Mouse (Mus musculus): ENCODE data around the gene Klhl24. TPM values are rescaled to one million over a fixed set of nuclear protein-coding genes. Genes with fewer than 3 reads are reported as not detected.

Gene Klhl24
- polyA plus RNA-seq, 1 experiment: 2.0 TPM

DNA sequence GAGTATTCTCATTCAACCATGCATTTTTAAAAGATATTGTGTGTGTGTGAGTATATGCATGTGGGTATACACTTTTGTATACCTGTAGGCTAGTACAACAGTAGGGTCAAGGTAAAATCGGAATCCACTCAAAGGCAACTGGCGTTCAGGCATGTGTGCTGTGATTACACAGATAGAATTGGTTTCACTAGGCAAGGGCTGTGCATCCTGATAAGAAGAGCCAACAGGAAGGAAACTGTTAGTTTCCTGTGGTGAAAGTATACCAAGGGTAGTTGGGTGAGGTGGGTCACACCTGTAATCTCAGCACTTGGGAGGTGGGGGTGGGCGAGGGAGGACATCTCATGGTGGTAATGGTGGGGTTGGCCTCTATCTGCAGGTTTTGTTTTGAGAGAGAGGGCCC is 47.2 kb downstream of the Klhl24 start:
- H3K27ac ChIP-seq (ENCODE audit: insufficient read depth, low read depth, low read length): no peak overlapping the region
- H3K4me1 ChIP-seq (ENCODE audit: control insufficient read depth, insufficient read depth, insufficient read length, low read length): peaks cover 4% of the 10 kb centered on the region; the same call in 1 of the 2 replicates
- H3K4me3 ChIP-seq (ENCODE audit: low read depth, low read length): no peak overlapping the region
- WGBS: 83% methylated on average over 3 of the region's 3 CpGs
- no peaks in the 10 kb centered on the region for H3K36me3 ChIP-seq (ENCODE audit: control insufficient read depth, insufficient read depth, low read length)
- no peaks in the 10 kb centered on the region for H3K27me3 ChIP-seq (ENCODE audit: control insufficient read depth, insufficient read depth, low read length)
- TF ChIP-seq CTCF (IDR thresholded peaks at IDR 0.05; ENCODE audit: extremely low read depth, insufficient read length, insufficient replicate concordance, low read depth, low read length) (no peak), POLR2A (IDR thresholded peaks at IDR 0.05; ENCODE audit: low read depth, low read length) (no peak)

- H3K27me3 ChIP-seq (ENCODE audit: control insufficient read depth, insufficient read depth, low read length): no peaks in the 10 kb centered on the region
- H3K27ac ChIP-seq (ENCODE audit: insufficient read depth, low read depth, low read length): no peak overlapping the region
- peaks cover 18% of the 10 kb centered on the region for H3K36me3 ChIP-seq (ENCODE audit: control insufficient read depth, insufficient read depth, low read length)
- TF ChIP-seq CTCF (IDR thresholded peaks at IDR 0.05; ENCODE audit: extremely low read depth, insufficient read length, insufficient replicate concordance, low read depth, low read length) (no peak), POLR2A (IDR thresholded peaks at IDR 0.05; ENCODE audit: low read depth, low read length) (no peak)
- H3K4me3 ChIP-seq (ENCODE audit: low read depth, low read length): no peak overlapping the region
- no peaks in the 10 kb centered on the region for H3K4me1 ChIP-seq (ENCODE audit: control insufficient read depth, insufficient read depth, insufficient read length, low read length)
- WGBS: 36% methylated on average over 5 of the region's 5 CpGs
These were observed 54.6 kb downstream of the Klhl24 start for GRCm38 (mm10) chr16:20151991-20152390.

DNA sequence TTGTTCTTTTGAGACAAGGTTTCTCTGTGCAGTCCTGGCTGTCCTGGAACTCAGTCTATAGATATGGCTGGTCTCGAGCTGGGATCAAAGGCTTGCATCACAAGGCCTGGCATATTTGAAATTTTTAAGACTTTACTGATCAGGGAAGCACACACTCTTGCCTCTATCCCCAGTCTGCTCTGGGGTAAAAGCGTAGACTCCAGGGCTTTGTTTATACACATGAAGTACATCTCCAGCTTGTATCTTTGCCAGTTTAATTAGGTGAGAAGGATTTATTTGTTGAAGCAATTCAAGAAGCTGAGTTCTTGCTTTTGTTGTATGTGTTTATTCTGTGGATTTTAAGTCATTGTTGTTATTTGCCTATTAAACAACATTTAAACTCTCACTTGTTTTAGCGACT is 56.4 kb downstream of the Klhl24 start:
- no peaks in the 10 kb centered on the region for H3K27me3 ChIP-seq (ENCODE audit: control insufficient read depth, insufficient read depth, low read length)
- no peak overlapping the region for H3K4me3 ChIP-seq (ENCODE audit: low read depth, low read length)
- WGBS: 76% methylated on average over 3 of the region's 3 CpGs
- H3K4me1 ChIP-seq (ENCODE audit: control insufficient read depth, insufficient read depth, insufficient read length, low read length): no peaks in the 10 kb centered on the region
- no peak for TF ChIP-seq POLR2A (IDR thresholded peaks at IDR 0.05; ENCODE audit: low read depth, low read length)
- TF ChIP-seq CTCF (IDR thresholded peaks at IDR 0.05; ENCODE audit: extremely low read depth, insufficient read length, insufficient replicate concordance, low read depth, low read length): no peak
- peaks cover 26% of the 10 kb centered on the region for H3K36me3 ChIP-seq (ENCODE audit: control insufficient read depth, insufficient read depth, low read length)
- H3K27ac ChIP-seq (ENCODE audit: insufficient read depth, low read depth, low read length): no peak overlapping the region

DNA sequence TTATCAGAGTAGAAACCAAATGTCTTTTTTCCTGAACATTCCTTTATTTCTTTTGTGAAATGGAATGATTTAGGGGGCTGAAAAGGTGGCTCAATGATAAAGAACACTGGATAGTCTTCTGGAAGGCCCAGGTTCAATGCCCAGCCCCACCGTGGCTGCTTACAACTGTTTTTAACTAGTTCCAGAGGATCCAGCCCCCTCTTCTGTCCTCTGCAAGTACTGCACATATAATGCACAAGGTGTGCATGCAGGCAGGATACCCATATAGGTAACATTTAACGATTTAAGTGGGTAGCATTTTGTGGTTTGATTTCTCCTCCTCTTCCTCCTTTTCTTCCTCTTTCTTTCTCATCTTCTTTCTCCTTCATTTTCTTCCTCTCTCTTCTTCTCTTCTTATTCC is 62.8 kb downstream of the Klhl24 start:
- no peak for TF ChIP-seq CTCF (IDR thresholded peaks at IDR 0.05; ENCODE audit: extremely low read depth, insufficient read length, insufficient replicate concordance, low read depth, low read length)
- TF ChIP-seq POLR2A (IDR thresholded peaks at IDR 0.05; ENCODE audit: low read depth, low read length): no peak
- Histone ChIP-seq H3K4me1 (ENCODE audit: control insufficient read depth, insufficient read depth, insufficient read length, low read length) (no peaks in the 10 kb centered on the region), H3K27ac (ENCODE audit: insufficient read depth, low read depth, low read length) (no peak overlapping the region), H3K27me3 (ENCODE audit: control insufficient read depth, insufficient read depth, low read length) (no peaks in the 10 kb centered on the region), H3K36me3 (ENCODE audit: control insufficient read depth, insufficient read depth, low read length) (peaks cover 42% of the 10 kb centered on the region), H3K4me3 (ENCODE audit: low read depth, low read length) (no peak overlapping the region)
- WGBS: 84% methylated on average over 2 of the region's 2 CpGs

DNA sequence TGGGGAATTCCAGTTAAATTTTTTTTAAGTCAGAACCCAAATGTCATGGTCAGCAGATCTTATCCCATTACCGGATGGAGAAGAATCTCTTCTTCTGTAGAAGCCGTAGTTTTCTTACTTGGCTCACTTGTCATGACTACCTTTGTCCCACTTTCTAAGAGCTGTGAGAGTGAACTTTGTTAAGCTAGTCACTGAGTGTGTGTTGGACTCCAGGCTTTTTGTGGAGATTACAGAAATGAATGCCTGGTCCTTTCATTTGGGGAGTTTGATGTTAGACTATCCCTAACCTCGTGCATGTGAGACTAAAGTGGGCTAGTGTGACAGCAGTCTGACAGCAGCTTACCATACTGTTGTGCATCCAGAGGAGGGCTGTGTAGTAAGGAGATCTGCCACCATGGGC is 71.7 kb downstream of the Klhl24 start:
- Histone ChIP-seq H3K27ac (ENCODE audit: insufficient read depth, low read depth, low read length) (no peak overlapping the region), H3K4me3 (ENCODE audit: low read depth, low read length) (no peak overlapping the region)
- 78% methylated on average over 3 of the region's 3 CpGs for WGBS

GRCm38 (mm10) chr16:20169471-20170106 is 72.2 kb downstream of the Klhl24 start:
- H3K4me3 ChIP-seq (ENCODE audit: low read depth, low read length): no peak overlapping the region
- no peak overlapping the region for H3K27ac ChIP-seq (ENCODE audit: insufficient read depth, low read depth, low read length)
- H3K27me3 ChIP-seq (ENCODE audit: control insufficient read depth, insufficient read depth, low read length): no peaks in the 10 kb centered on the region
- no peaks in the 10 kb centered on the region for H3K4me1 ChIP-seq (ENCODE audit: control insufficient read depth, insufficient read depth, insufficient read length, low read length)
- WGBS: 84% methylated on average over 3 of the region's 3 CpGs
- peaks cover 48% of the 10 kb centered on the region for H3K36me3 ChIP-seq (ENCODE audit: control insufficient read depth, insufficient read depth, low read length)
- TF ChIP-seq CTCF (IDR thresholded peaks at IDR 0.05; ENCODE audit: extremely low read depth, insufficient read length, insufficient replicate concordance, low read depth, low read length): no peak
- no peak for TF ChIP-seq POLR2A (IDR thresholded peaks at IDR 0.05; ENCODE audit: low read depth, low read length)

More for the DNA sequence above, 71.7 kb downstream of the Klhl24 start:
- peaks cover 48% of the 10 kb centered on the region for H3K36me3 ChIP-seq (ENCODE audit: control insufficient read depth, insufficient read depth, low read length)
- TF ChIP-seq POLR2A (IDR thresholded peaks at IDR 0.05; ENCODE audit: low read depth, low read length) (no peak), CTCF (IDR thresholded peaks at IDR 0.05; ENCODE audit: extremely low read depth, insufficient read length, insufficient replicate concordance, low read depth, low read length) (no peak)
- no peaks in the 10 kb centered on the region for H3K27me3 ChIP-seq (ENCODE audit: control insufficient read depth, insufficient read depth, low read length)
- no peaks in the 10 kb centered on the region for H3K4me1 ChIP-seq (ENCODE audit: control insufficient read depth, insufficient read depth, insufficient read length, low read length)

Other genes starting within 250 kb of the Klhl24 start
- gene Klhl6, start 114.5 kb upstream of the Klhl24 start, polyA plus RNA-seq (2012; rRNA removed): 1.1 and 3.0 TPM in 2 replicates
- 4.5 and 7.3 TPM in 2 replicates for gene Yeats2, start 43.5 kb downstream of the Klhl24 start, polyA plus RNA-seq (2012; rRNA removed)
- 0.05 and 0.10 TPM in 2 replicates for gene Map6d1, start 143.8 kb downstream of the Klhl24 start, polyA plus RNA-seq (2012; rRNA removed)
- gene Parl, start 204.8 kb downstream of the Klhl24 start, polyA plus RNA-seq (2012; rRNA removed): 13.4 and 21.8 TPM in 2 replicates
- gene Cyp2ab1, start 227.9 kb downstream of the Klhl24 start, polyA plus RNA-seq (2012; rRNA removed): 0.32 TPM in 1 of 2 replicates, not detected in the other